Mouse (Mus musculus) macrophage (primary cell): ENCODE results near the gene Fstl4. TPM values are rescaled to one million over a fixed set of nuclear protein-coding genes. Genes with fewer than 3 reads are reported as not detected.

ENCODE experiments used
- H3K27ac ChIP-seq: fragments of 350-480 bp; formaldehyde crosslinking; 2 replicates; pipeline ENCODE4 v1.9.0; 2021
- H3K36me3 ChIP-seq: fragments of 350-480 bp; formaldehyde crosslinking; 2 replicates; pipeline ENCODE4 v1.9.0; 2021; ENCODE audit errors: inconsistent target
- H3K4me3 ChIP-seq: fragments of 350-480 bp; formaldehyde crosslinking; 2 replicates; pipeline ENCODE4 v1.9.0; 2021; ENCODE audit errors: inconsistent target
- H3K79me2 ChIP-seq: fragments of 350-480 bp; formaldehyde crosslinking; 2 replicates; pipeline ENCODE4 v1.9.0; 2021; ENCODE audit errors: inconsistent target
- WGBS: methylation state at CpG from one replicate; pipeline ENCODE4 v1.1.7; 2026; ENCODE audit warnings: inconsistent platforms; ENCODE audit not compliant: missing documents; 5-methylcytosine and 5-hydroxymethylcytosine counted together
- polyA plus RNA-seq: library from polyadenylated mRNA; stranded (reverse); fragments of 250-400 nt; gene quantifications from 3 replicates; pipeline ENCODE4 v1.2.4, GENCODE M21; 2018; ENCODE audit warnings: inconsistent platforms

Gene Fstl4
- polyA plus RNA-seq, 1 experiment from 2014 or later = not detected

GRCm38 (mm10) chr11:53121208-53121607 is 356.8 kb downstream of the Fstl4 start:
- 89% methylated on average over 1 of the region's 1 CpGs for WGBS
- Histone ChIP-seq H3K36me3 (no peaks in the 10 kb centered on the region), H3K27ac (no peak overlapping the region), H3K79me2 (no peaks in the 10 kb centered on the region), H3K4me3 (no peak overlapping the region)

GRCm38 (mm10) chr11:53124799-53125198 is 360.4 kb downstream of the Fstl4 start:
- Histone ChIP-seq H3K27ac (no peak overlapping the region), H3K79me2 (no peaks in the 10 kb centered on the region), H3K36me3 (no peaks in the 10 kb centered on the region), H3K4me3 (no peak overlapping the region)
- 84% methylated on average over 2 of the region's 2 CpGs for WGBS

GRCm38 (mm10) chr11:53126660-53127059 is 362.2 kb downstream of the Fstl4 start:
- Histone ChIP-seq H3K4me3 (no peak overlapping the region), H3K27ac (no peak overlapping the region), H3K36me3 (no peaks in the 10 kb centered on the region), H3K79me2 (no peaks in the 10 kb centered on the region)
- WGBS = 81% methylated on average over 6 of the region's 6 CpGs

DNA sequence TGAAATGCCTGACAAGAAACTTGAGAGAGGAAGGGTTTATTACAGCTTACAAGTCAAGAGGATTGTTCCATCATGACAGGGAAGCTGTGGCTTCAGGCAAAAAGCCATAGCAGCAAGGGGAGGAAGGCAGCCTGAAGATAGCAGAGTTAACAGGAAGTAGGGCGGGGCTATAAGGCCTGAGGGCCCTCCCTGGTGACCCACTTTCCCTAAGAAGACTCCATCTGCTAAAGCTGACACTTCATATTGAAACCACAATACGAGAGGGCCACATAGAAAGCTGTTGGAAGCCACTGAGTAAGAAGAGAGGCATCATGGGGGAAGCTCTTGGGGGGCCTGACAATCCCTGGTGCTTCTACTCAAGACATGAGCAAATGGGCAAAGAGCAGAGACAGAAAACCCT is 364.2 kb downstream of the Fstl4 start:
- Histone ChIP-seq H3K27ac (no peak overlapping the region), H3K4me3 (no peak overlapping the region), H3K36me3 (no peaks in the 10 kb centered on the region), H3K79me2 (no peaks in the 10 kb centered on the region)
- WGBS = 34% methylated on average over 2 of the region's 2 CpGs

DNA sequence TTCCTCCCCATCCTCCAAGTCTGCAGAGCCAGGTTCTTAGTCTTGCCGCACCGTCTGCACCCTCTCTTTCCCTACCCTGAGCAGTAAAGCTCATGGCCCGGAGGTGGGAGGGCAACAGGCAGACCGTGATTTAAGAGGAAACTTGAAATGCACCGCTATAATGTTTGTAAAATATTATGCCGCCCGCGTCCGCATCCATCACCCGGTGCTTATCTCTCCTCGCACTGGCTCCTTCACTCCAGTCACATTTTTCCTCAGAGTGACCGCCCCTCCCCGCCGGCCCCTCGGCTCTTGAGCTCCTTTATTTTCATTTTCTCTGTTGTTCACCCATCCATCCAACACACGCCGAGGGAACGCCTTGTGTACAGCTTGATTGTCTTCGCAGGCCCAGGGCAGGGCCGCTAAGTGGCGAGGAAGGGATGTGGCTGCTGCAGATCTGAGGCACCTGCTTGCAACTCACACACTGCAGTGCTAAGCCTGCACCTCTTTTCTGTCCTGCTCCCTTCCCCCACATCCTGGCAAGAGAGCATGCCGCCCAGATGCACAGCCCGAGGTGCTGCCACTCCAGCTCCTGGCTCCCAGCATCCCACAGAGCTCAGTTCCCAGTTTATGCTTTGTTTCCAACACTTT is 368.1 kb downstream of the Fstl4 start:
- H3K79me2 ChIP-seq = no peaks in the 10 kb centered on the region
- WGBS = 47% methylated on average over 23 of the region's 23 CpGs
- no peak overlapping the region for H3K27ac ChIP-seq
- no peaks in the 10 kb centered on the region for H3K36me3 ChIP-seq
- H3K4me3 ChIP-seq = no peak overlapping the region

DNA sequence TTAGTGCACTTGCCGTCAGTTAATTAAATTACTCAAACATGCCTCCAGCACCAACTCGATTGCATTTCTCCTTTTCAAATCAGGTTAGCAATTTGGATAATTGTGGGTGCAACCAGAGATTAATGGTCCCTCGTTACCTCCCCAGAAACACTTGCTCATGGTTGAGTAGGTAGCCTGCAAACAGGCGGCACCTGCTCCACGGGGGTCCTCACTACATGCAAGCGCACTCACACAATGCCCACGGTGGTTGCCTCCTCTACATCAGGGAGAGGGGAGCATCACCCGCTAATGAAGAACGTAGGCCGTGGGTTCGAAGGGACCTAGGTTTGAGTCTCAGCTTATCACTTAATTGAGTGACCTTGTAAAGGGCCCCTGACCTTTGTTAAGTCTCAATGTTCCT is 371.9 kb downstream of the Fstl4 start:
- H3K36me3 ChIP-seq = no peaks in the 10 kb centered on the region
- H3K4me3 ChIP-seq = no peak overlapping the region
- no peak overlapping the region for H3K27ac ChIP-seq
- 97% methylated on average over 11 of the region's 11 CpGs for WGBS
- no peaks in the 10 kb centered on the region for H3K79me2 ChIP-seq

DNA sequence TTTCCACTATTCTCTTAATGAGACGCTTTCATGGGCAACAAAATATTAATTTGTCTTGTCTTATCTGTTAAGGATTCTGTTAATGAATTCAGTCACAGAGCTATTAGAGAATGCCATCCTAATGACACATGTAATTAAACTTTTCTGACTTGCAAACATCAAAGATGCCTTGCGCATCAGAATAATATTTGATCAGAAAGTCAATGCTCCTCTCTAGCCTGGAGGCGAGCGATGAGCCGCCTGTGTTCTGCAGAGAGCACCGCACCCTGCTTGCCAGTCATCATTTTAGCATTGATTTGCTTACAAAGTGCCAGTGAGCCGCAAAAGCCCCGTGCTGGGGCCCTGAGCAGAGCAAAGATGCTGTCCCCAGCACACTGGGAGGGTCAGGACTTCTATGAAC is 372.9 kb downstream of the Fstl4 start:
- no peaks in the 10 kb centered on the region for H3K36me3 ChIP-seq
- no peak overlapping the region for H3K27ac ChIP-seq
- 93% methylated on average over 8 of the region's 8 CpGs for WGBS
- H3K79me2 ChIP-seq = no peaks in the 10 kb centered on the region
- no peak overlapping the region for H3K4me3 ChIP-seq

DNA sequence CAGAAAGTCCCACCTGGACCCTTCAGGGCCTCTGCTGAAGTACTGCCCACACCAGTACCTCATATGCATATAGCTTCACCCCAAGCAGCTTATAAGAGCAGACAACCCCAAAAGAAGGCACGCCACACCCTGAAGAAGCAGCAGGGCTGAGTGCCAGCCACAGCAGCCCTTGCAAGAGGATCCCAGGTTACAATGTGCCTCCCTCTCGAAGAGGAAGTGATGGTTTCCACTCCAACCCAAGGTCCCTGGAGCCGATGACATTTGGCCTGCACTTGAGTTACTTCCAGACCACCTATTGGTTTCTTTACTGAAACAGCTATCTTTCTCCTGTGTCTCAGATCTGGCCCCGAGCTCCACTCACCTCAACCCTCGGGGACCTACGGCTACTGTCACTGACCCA is 373.8 kb downstream of the Fstl4 start:
- H3K79me2 ChIP-seq = no peaks in the 10 kb centered on the region
- H3K27ac ChIP-seq = no peak overlapping the region
- H3K36me3 ChIP-seq = no peaks in the 10 kb centered on the region
- no peak overlapping the region for H3K4me3 ChIP-seq
- 36% methylated on average over 6 of the region's 6 CpGs for WGBS

DNA sequence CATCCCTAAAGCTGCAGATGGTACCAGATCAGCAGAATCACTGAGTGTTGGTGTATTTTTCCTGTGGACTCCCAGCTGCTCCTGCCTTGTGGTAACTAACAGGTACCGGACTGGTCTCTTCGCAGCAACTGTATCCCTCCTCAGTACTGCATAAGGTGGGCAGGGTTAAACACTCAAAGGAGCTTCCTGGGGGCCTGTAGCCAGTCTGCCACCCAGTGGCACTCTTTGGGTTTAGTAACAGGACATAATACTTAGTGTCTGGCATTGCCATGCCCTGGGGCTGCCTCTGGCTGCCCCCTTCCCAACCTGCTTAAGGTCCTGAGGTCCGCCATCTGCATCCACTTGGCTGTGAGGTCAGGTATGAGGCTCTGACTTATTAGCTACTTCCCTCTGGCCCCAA is 375.2 kb downstream of the Fstl4 start:
- no peaks in the 10 kb centered on the region for H3K36me3 ChIP-seq
- no peaks in the 10 kb centered on the region for H3K79me2 ChIP-seq
- no peak overlapping the region for H3K4me3 ChIP-seq
- H3K27ac ChIP-seq = no peak overlapping the region
- WGBS = 94% methylated on average over 2 of the region's 3 CpGs

GRCm38 (mm10) chr11:53140196-53140595 is 375.8 kb downstream of the Fstl4 start:
- H3K27ac ChIP-seq = no peak overlapping the region
- no peaks in the 10 kb centered on the region for H3K36me3 ChIP-seq
- H3K4me3 ChIP-seq = no peak overlapping the region
- WGBS = 62% methylated on average over 7 of the region's 8 CpGs
- H3K79me2 ChIP-seq = no peaks in the 10 kb centered on the region

DNA sequence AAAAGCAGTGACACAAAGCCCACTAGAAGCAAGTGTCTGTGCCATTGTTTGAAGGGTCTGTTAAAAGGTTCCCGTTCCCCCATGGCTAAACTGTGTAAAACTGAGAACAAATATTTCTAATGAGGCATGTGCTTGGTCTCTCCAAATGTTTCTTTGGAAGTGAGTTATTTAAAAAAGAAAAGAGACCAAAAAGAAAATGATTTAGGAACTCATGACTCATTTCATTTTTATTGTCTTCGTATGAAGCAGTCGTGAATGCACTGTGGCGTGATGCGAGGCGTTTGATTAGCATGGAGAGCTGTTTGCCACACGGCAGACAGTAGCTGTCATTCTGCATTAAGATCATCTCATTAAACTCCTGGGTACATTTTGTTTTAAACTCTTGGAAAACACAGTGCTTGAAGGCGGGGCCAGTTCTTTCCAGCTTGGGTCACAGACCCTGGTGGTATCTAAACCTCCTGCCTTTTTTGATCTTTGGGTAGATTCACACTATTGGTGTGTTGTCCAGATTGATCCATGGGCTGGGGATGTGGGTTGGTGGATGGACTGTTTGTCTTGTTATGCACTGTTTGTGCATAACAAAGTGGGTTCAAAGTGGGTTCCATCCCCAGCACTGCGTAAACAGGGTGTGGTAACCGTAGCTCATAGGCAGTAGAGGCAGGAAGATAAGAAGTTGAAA is 376.4 kb downstream of the Fstl4 start:
- Histone ChIP-seq H3K27ac (no peak overlapping the region), H3K79me2 (no peaks in the 10 kb centered on the region), H3K36me3 (no peaks in the 10 kb centered on the region), H3K4me3 (no peak overlapping the region)
- WGBS = 72% methylated on average over 10 of the region's 10 CpGs

GRCm38 (mm10) chr11:53143522-53143921 is 379.1 kb downstream of the Fstl4 start:
- WGBS = 41% methylated on average over 5 of the region's 5 CpGs
- no peaks in the 10 kb centered on the region for H3K79me2 ChIP-seq

DNA sequence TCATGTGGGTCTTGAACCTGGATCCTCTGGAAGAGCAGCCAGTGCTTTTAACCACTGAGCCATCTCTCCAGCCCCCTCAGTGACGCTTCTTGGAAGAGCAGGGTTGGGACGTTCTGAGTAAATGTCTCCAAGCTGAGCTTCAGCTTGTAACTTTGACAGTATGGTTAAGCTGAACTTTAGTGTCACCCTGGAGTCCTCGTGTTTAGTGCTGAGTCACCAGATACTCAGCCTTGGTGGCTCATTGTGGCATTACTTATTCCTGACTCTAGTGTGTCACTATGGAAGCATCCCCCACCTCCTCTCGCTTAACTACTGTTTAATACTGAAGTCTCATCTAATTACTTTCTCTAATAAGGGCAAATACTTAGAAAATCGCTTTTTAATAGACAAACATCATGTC is 380.1 kb downstream of the Fstl4 start:
- 72% methylated on average over 5 of the region's 5 CpGs for WGBS
- Histone ChIP-seq H3K79me2 (no peaks in the 10 kb centered on the region), H3K36me3 (no peaks in the 10 kb centered on the region), H3K27ac (no peak overlapping the region), H3K4me3 (no peak overlapping the region)

More at GRCm38 (mm10) chr11:53143522-53143921, 379.1 kb downstream of the Fstl4 start:
- Histone ChIP-seq H3K36me3 (no peaks in the 10 kb centered on the region), H3K27ac (no peak overlapping the region), H3K4me3 (no peak overlapping the region)

DNA sequence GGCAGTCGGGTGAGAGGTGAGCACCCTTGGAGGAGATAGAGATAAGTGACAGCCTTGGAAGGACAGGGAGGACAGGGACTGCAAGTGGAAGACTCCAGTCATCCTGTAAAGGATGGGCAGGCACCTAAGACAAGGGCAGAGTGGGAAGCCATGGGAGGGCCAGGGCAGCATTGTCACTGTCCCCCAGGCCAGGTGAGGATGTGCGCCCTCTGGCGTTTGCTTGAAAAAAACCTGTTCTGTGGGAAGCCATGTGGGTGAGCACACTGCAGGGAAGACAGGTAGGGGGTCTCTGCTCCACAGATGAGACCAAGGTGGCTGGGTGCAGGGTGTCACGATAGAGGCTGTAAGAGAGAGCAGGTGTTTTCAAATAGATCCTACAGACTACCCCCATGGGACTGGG is 381.9 kb downstream of the Fstl4 start:
- Histone ChIP-seq H3K4me3 (no peak overlapping the region), H3K27ac (no peak overlapping the region), H3K79me2 (no peaks in the 10 kb centered on the region), H3K36me3 (no peaks in the 10 kb centered on the region)
- 54% methylated on average over 4 of the region's 4 CpGs for WGBS

- no peaks in the 10 kb centered on the region for H3K36me3 ChIP-seq
- H3K27ac ChIP-seq = no peak overlapping the region
- no peak overlapping the region for H3K4me3 ChIP-seq
- 96% methylated on average over 7 of the region's 7 CpGs for WGBS
- no peaks in the 10 kb centered on the region for H3K79me2 ChIP-seq
These were observed 392.0 kb downstream of the Fstl4 start for GRCm38 (mm10) chr11:53156463-53156862.
